Mouse (Mus musculus): ENCODE data around the gene Nrxn2. TPM values are rescaled to one million over a fixed set of nuclear protein-coding genes. Genes with fewer than 3 reads are reported as not detected.
A peak's percentile ranks its signal among the peaks of the same experiment; 100 is the strongest.

The Nrxn2 gene
- total RNA-seq, 1 experiment: 9.5 TPM

- H3K9ac ChIP-seq (ENCODE audit: insufficient read depth, low read depth, low read length, poor library complexity, severe bottlenecking): peak overlapping the region; percentile 42; the same call in 1 of the 2 replicates
- TF ChIP-seq MAFK (IDR thresholded peaks at IDR 0.05; ENCODE audit: insufficient read depth, low read depth, low read length) (no peak), HCFC1 (IDR thresholded peaks at IDR 0.05; ENCODE audit: borderline replicate concordance, insufficient read depth, low read length) (no peak)
- H3K27ac ChIP-seq (ENCODE audit: insufficient read depth, low read depth, low read length, poor library complexity, severe bottlenecking): peak overlapping the region; percentile 73; the same call in 1 of the 2 replicates
- H3K9me3 ChIP-seq (ENCODE audit: control insufficient read depth, insufficient read depth, low read depth, low read length): no peaks in the 10 kb centered on the region
- no peak for DNase-seq (ENCODE audit: low read depth, low spot score)
- in situ Hi-C loops (cut with MboI; ENCODE audit: low sequenced_read_pairs in 2 of 2, unreplicated experiment in 2 of 2): no loop called here
- peaks cover 2% of the 10 kb centered on the region; the same call in 1 of the 2 replicates for H3K36me3 ChIP-seq (ENCODE audit: control insufficient read depth, insufficient read depth, low read length, poor library complexity, severe bottlenecking)
- peaks cover 6 to 40% of the 10 kb centered on the region in 2 experiments for H3K4me1 ChIP-seq (ENCODE audit: control insufficient read depth in 2 of 2, insufficient read depth in 2 of 2, low read length in 2 of 2, poor library complexity in 1 of 2)
- peak overlapping the region; percentile 45 to 54; a peak in 3 of 4 replicates for H3K4me3 ChIP-seq (ENCODE audit: insufficient read depth in 1 of 2, low read depth in 1 of 2, low read length in 2 of 2, poor library complexity in 1 of 2, severe bottlenecking in 1 of 2)
Observed at GRCm38 (mm10) chr19:6408749-6409148, 9.8 kb upstream of the Nrxn2 start.

GRCm38 (mm10) chr19:6409176-6409575 lies 9.4 kb upstream of the Nrxn2 start:
- no peaks in the 10 kb centered on the region for H3K9me3 ChIP-seq (ENCODE audit: control insufficient read depth, insufficient read depth, low read depth, low read length)
- in situ Hi-C loops (cut with MboI; ENCODE audit: low sequenced_read_pairs in 2 of 2, unreplicated experiment in 2 of 2): no loop called here
- no peak for DNase-seq (ENCODE audit: low read depth, low spot score)
- no peak overlapping the region for H3K9ac ChIP-seq (ENCODE audit: insufficient read depth, low read depth, low read length, poor library complexity, severe bottlenecking)
- TF ChIP-seq ZNF384 (IDR thresholded peaks at IDR 0.05; ENCODE audit: low read depth, low read length) (no peak), MAFK (IDR thresholded peaks at IDR 0.05; ENCODE audit: insufficient read depth, low read depth, low read length) (peak; percentile 58; the same call in 1 of the 2 replicates), CHD2 (IDR thresholded peaks at IDR 0.05; ENCODE audit: low read depth, low read length) (no peak), ZC3H11A (IDR thresholded peaks at IDR 0.05; ENCODE audit: borderline replicate concordance, low read depth, low read length) (no peak)
- no peak overlapping the region for H3K27ac ChIP-seq (ENCODE audit: insufficient read depth, low read depth, low read length, poor library complexity, severe bottlenecking)
- no peak overlapping the region for H3K4me3 ChIP-seq (ENCODE audit: insufficient read depth in 1 of 2, low read depth in 1 of 2, low read length in 2 of 2, poor library complexity in 1 of 2, severe bottlenecking in 1 of 2)
- no peaks in the 10 kb centered on the region; the same call in 1 of the 2 replicates for H3K36me3 ChIP-seq (ENCODE audit: control insufficient read depth, insufficient read depth, low read length, poor library complexity, severe bottlenecking)
- peaks cover 7 to 38% of the 10 kb centered on the region in 2 experiments for H3K4me1 ChIP-seq (ENCODE audit: control insufficient read depth in 2 of 2, insufficient read depth in 2 of 2, low read length in 2 of 2, poor library complexity in 1 of 2)

GRCm38 (mm10) chr19:6409936-6410335 lies 8.6 kb upstream of the Nrxn2 start:
- H3K27ac ChIP-seq (ENCODE audit: insufficient read depth, low read depth, low read length, poor library complexity, severe bottlenecking): no peak overlapping the region
- no peak overlapping the region for H3K9ac ChIP-seq (ENCODE audit: insufficient read depth, low read depth, low read length, poor library complexity, severe bottlenecking)
- in situ Hi-C loops (cut with MboI; ENCODE audit: low sequenced_read_pairs in 2 of 2, unreplicated experiment in 2 of 2): no loop called here
- TF ChIP-seq ZNF384 (IDR thresholded peaks at IDR 0.05; ENCODE audit: low read depth, low read length) (no peak), ZC3H11A (IDR thresholded peaks at IDR 0.05; ENCODE audit: borderline replicate concordance, low read depth, low read length) (no peak), MAFK (IDR thresholded peaks at IDR 0.05; ENCODE audit: insufficient read depth, low read depth, low read length) (no peak), CHD2 (IDR thresholded peaks at IDR 0.05; ENCODE audit: low read depth, low read length) (no peak), HCFC1 (IDR thresholded peaks at IDR 0.05; ENCODE audit: borderline replicate concordance, insufficient read depth, low read length) (no peak)
- peaks cover 2% of the 10 kb centered on the region; the same call in 1 of the 2 replicates for H3K36me3 ChIP-seq (ENCODE audit: control insufficient read depth, insufficient read depth, low read length, poor library complexity, severe bottlenecking)
- H3K4me3 ChIP-seq (ENCODE audit: insufficient read depth in 1 of 2, low read depth in 1 of 2, low read length in 2 of 2, poor library complexity in 1 of 2, severe bottlenecking in 1 of 2): no peak overlapping the region
- H3K9me3 ChIP-seq (ENCODE audit: control insufficient read depth, insufficient read depth, low read depth, low read length): no peaks in the 10 kb centered on the region
- peaks cover 8 to 34% of the 10 kb centered on the region in 2 experiments for H3K4me1 ChIP-seq (ENCODE audit: control insufficient read depth in 2 of 2, insufficient read depth in 2 of 2, low read length in 2 of 2, poor library complexity in 1 of 2)
- DNase-seq (ENCODE audit: low read depth, low spot score): no peak

GRCm38 (mm10) chr19:6412798-6413197 lies 5.7 kb upstream of the Nrxn2 start:
- in situ Hi-C loops (cut with MboI; ENCODE audit: low sequenced_read_pairs in 2 of 2, unreplicated experiment in 2 of 2): no loop called here
- H3K9ac ChIP-seq (ENCODE audit: insufficient read depth, low read depth, low read length, poor library complexity, severe bottlenecking): peak overlapping the region; percentile 65; the same call in 1 of the 2 replicates
- H3K27ac ChIP-seq (ENCODE audit: insufficient read depth, low read depth, low read length, poor library complexity, severe bottlenecking): peak overlapping the region; percentile 32; the same call in 1 of the 2 replicates
- no peak for DNase-seq (ENCODE audit: low read depth, low spot score)
- H3K9me3 ChIP-seq (ENCODE audit: control insufficient read depth, insufficient read depth, low read depth, low read length): no peaks in the 10 kb centered on the region
- H3K36me3 ChIP-seq (ENCODE audit: control insufficient read depth, insufficient read depth, low read length, poor library complexity, severe bottlenecking): peaks cover 2% of the 10 kb centered on the region; the same call in 1 of the 2 replicates
- H3K4me1 ChIP-seq (ENCODE audit: control insufficient read depth in 2 of 2, insufficient read depth in 2 of 2, low read length in 2 of 2, poor library complexity in 1 of 2): peaks cover 15 to 49% of the 10 kb centered on the region in 2 experiments
- peak overlapping the region; percentile 11 to 61 for H3K4me3 ChIP-seq (ENCODE audit: insufficient read depth in 1 of 2, low read depth in 1 of 2, low read length in 2 of 2, poor library complexity in 1 of 2, severe bottlenecking in 1 of 2)
- no peak for TF ChIP-seq HCFC1 (IDR thresholded peaks at IDR 0.05; ENCODE audit: borderline replicate concordance, insufficient read depth, low read length)
- no peak for TF ChIP-seq ZNF384 (IDR thresholded peaks at IDR 0.05; ENCODE audit: low read depth, low read length)
- no peak for TF ChIP-seq CHD2 (IDR thresholded peaks at IDR 0.05; ENCODE audit: low read depth, low read length)
- TF ChIP-seq ZC3H11A (IDR thresholded peaks at IDR 0.05; ENCODE audit: borderline replicate concordance, low read depth, low read length): no peak
- no peak for TF ChIP-seq MAFK (IDR thresholded peaks at IDR 0.05; ENCODE audit: insufficient read depth, low read depth, low read length)

- H3K4me1 ChIP-seq (ENCODE audit: control insufficient read depth in 2 of 2, insufficient read depth in 2 of 2, low read length in 2 of 2, poor library complexity in 1 of 2): peaks cover 15 to 45% of the 10 kb centered on the region in 2 experiments
- H3K27ac ChIP-seq (ENCODE audit: insufficient read depth, low read depth, low read length, poor library complexity, severe bottlenecking): peak overlapping the region; percentile 80; the same call in 1 of the 2 replicates
- H3K9ac ChIP-seq (ENCODE audit: insufficient read depth, low read depth, low read length, poor library complexity, severe bottlenecking): peak overlapping the region; percentile 0; the same call in 1 of the 2 replicates
- peaks cover 2% of the 10 kb centered on the region; the same call in 1 of the 2 replicates for H3K36me3 ChIP-seq (ENCODE audit: control insufficient read depth, insufficient read depth, low read length, poor library complexity, severe bottlenecking)
- in situ Hi-C loops (cut with MboI; ENCODE audit: low sequenced_read_pairs in 2 of 2, unreplicated experiment in 2 of 2): no loop called here
- no peak overlapping the region for H3K4me3 ChIP-seq (ENCODE audit: insufficient read depth in 1 of 2, low read depth in 1 of 2, low read length in 2 of 2, poor library complexity in 1 of 2, severe bottlenecking in 1 of 2)
- DNase-seq (ENCODE audit: low read depth, low spot score): no peak
- H3K9me3 ChIP-seq (ENCODE audit: control insufficient read depth, insufficient read depth, low read depth, low read length): no peaks in the 10 kb centered on the region
- TF ChIP-seq CHD2 (IDR thresholded peaks at IDR 0.05; ENCODE audit: low read depth, low read length) (no peak), HCFC1 (IDR thresholded peaks at IDR 0.05; ENCODE audit: borderline replicate concordance, insufficient read depth, low read length) (no peak), ZC3H11A (IDR thresholded peaks at IDR 0.05; ENCODE audit: borderline replicate concordance, low read depth, low read length) (no peak), MAFK (IDR thresholded peaks at IDR 0.05; ENCODE audit: insufficient read depth, low read depth, low read length) (no peak), ZNF384 (IDR thresholded peaks at IDR 0.05; ENCODE audit: low read depth, low read length) (no peak)
Observed at GRCm38 (mm10) chr19:6415454-6415853, 3.1 kb upstream of the Nrxn2 start.
